Mouse (Mus musculus): ENCODE data around the gene Cfap74. TPM values are rescaled to one million over a fixed set of nuclear protein-coding genes. Genes with fewer than 3 reads are reported as not detected.
"Not testable (repeated sequence)": the region's sequence is repeated elsewhere in the genome, so short reads cannot be mapped to it uniquely, and the experiment has no call there.

Gene Cfap74
- polyA plus RNA-seq, 1 experiment: 21.9 TPM

GRCm38 (mm10) chr4:155397511-155398221 is 11.3 kb upstream of the Cfap74 start, which contains the start of gene Gabrd:
TSS of gene Gabrd (minus strand) at chr4:155398112.
- peaks cover 5% of the 10 kb centered on the region for H3K4me1 ChIP-seq (ENCODE audit: control insufficient read depth, insufficient read depth, low read length)
- TF ChIP-seq POLR2A (IDR thresholded peaks at IDR 0.05; ENCODE audit: extremely low read depth, insufficient read depth, low read length) (peak; percentile 54; the same call in 1 of the 2 replicates), CTCF (IDR thresholded peaks at IDR 0.05; ENCODE audit: extremely low read depth, insufficient read depth, low read length) (no peak)
- peak within 1 kb of the TSS; percentile 53 for H3K27ac ChIP-seq (ENCODE audit: insufficient read depth, low read length)
- peak within 1 kb of the TSS; percentile 96 for H3K4me3 ChIP-seq (ENCODE audit: insufficient read depth, low read length)

- Histone ChIP-seq H3K4me3 (ENCODE audit: insufficient read depth, low read length) (peak overlapping the region; percentile 96), H3K27ac (ENCODE audit: insufficient read depth, low read length) (no peak overlapping the region), H3K4me1 (ENCODE audit: control insufficient read depth, insufficient read depth, low read length) (peaks cover 5% of the 10 kb centered on the region)
- TF ChIP-seq CTCF (IDR thresholded peaks at IDR 0.05; ENCODE audit: extremely low read depth, insufficient read depth, low read length): no peak
- TF ChIP-seq POLR2A (IDR thresholded peaks at IDR 0.05; ENCODE audit: extremely low read depth, insufficient read depth, low read length): no peak
Measured at GRCm38 (mm10) chr4:155398222-155398540, 10.8 kb upstream of the Cfap74 start.

- Histone ChIP-seq H3K4me1 (ENCODE audit: control insufficient read depth, insufficient read depth, low read length) (0 out of 2 replicates have a peak, but pooled peaks cover 1% of the 10 kb centered on the region), H3K4me3 (ENCODE audit: insufficient read depth, low read length) (no peak overlapping the region), H3K27ac (ENCODE audit: insufficient read depth, low read length) (no peak overlapping the region)
- TF ChIP-seq POLR2A (IDR thresholded peaks at IDR 0.05; ENCODE audit: extremely low read depth, insufficient read depth, low read length) (no peak), CTCF (IDR thresholded peaks at IDR 0.05; ENCODE audit: extremely low read depth, insufficient read depth, low read length) (no peak)
Measured at GRCm38 (mm10) chr4:155401121-155401520, 7.9 kb upstream of the Cfap74 start.

- TF ChIP-seq POLR2A (IDR thresholded peaks at IDR 0.05; ENCODE audit: extremely low read depth, insufficient read depth, low read length) (no peak), CTCF (IDR thresholded peaks at IDR 0.05; ENCODE audit: extremely low read depth, insufficient read depth, low read length) (no peak)
Measured at GRCm38 (mm10) chr4:155402489-155402888, 6.5 kb upstream of the Cfap74 start.

GRCm38 (mm10) chr4:155408695-155409057 is 314 bp upstream of the Cfap74 start:
- TF ChIP-seq CTCF (IDR thresholded peaks at IDR 0.05; ENCODE audit: extremely low read depth, insufficient read depth, low read length) (peak; percentile 28; the same call in 1 of the 2 replicates), POLR2A (IDR thresholded peaks at IDR 0.05; ENCODE audit: extremely low read depth, insufficient read depth, low read length) (no peak)
- Histone ChIP-seq H3K4me1 (ENCODE audit: control insufficient read depth, insufficient read depth, low read length) (no peaks in the 10 kb centered on the region), H3K4me3 (ENCODE audit: insufficient read depth, low read length) (peak overlapping the region; percentile 44), H3K27ac (ENCODE audit: insufficient read depth, low read length) (no peak overlapping the region)

More at GRCm38 (mm10) chr4:155402489-155402888, 6.5 kb upstream of the Cfap74 start:
- Histone ChIP-seq H3K4me1 (ENCODE audit: control insufficient read depth, insufficient read depth, low read length) (0 out of 2 replicates have a peak, but pooled peaks cover 1% of the 10 kb centered on the region), H3K27ac (ENCODE audit: insufficient read depth, low read length) (no peak overlapping the region), H3K4me3 (ENCODE audit: insufficient read depth, low read length) (no peak overlapping the region)

- Histone ChIP-seq H3K4me1 (ENCODE audit: control insufficient read depth, insufficient read depth, low read length) (no peaks in the 10 kb centered on the region), H3K4me3 (ENCODE audit: insufficient read depth, low read length) (no peak overlapping the region), H3K27ac (ENCODE audit: insufficient read depth, low read length) (no peak overlapping the region)
- TF ChIP-seq POLR2A (IDR thresholded peaks at IDR 0.05; ENCODE audit: extremely low read depth, insufficient read depth, low read length): no peak
- TF ChIP-seq CTCF (IDR thresholded peaks at IDR 0.05; ENCODE audit: extremely low read depth, insufficient read depth, low read length): no peak
Measured at GRCm38 (mm10) chr4:155412124-155412523, 3.1 kb downstream of the Cfap74 start.

GRCm38 (mm10) chr4:155413641-155414335 is 4.8 kb downstream of the Cfap74 start:
- Histone ChIP-seq H3K27ac (ENCODE audit: insufficient read depth, low read length) (no peak overlapping the region), H3K4me3 (ENCODE audit: insufficient read depth, low read length) (no peak overlapping the region), H3K4me1 (ENCODE audit: control insufficient read depth, insufficient read depth, low read length) (no peaks in the 10 kb centered on the region)
- TF ChIP-seq POLR2A (IDR thresholded peaks at IDR 0.05; ENCODE audit: extremely low read depth, insufficient read depth, low read length): no peak
- TF ChIP-seq CTCF (IDR thresholded peaks at IDR 0.05; ENCODE audit: extremely low read depth, insufficient read depth, low read length): no peak

- H3K4me1 ChIP-seq (ENCODE audit: control insufficient read depth, insufficient read depth, low read length): no peaks in the 10 kb centered on the region
- H3K27ac ChIP-seq (ENCODE audit: insufficient read depth, low read length): no peak overlapping the region
- H3K4me3 ChIP-seq (ENCODE audit: insufficient read depth, low read length): no peak overlapping the region
- TF ChIP-seq CTCF (IDR thresholded peaks at IDR 0.05; ENCODE audit: extremely low read depth, insufficient read depth, low read length) (no peak), POLR2A (IDR thresholded peaks at IDR 0.05; ENCODE audit: extremely low read depth, insufficient read depth, low read length) (no peak)
Measured at GRCm38 (mm10) chr4:155414656-155415235, 5.8 kb downstream of the Cfap74 start.

GRCm38 (mm10) chr4:155420137-155420536 is 11.1 kb downstream of the Cfap74 start:
- TF ChIP-seq CTCF (IDR thresholded peaks at IDR 0.05; ENCODE audit: extremely low read depth, insufficient read depth, low read length) (no peak), POLR2A (IDR thresholded peaks at IDR 0.05; ENCODE audit: extremely low read depth, insufficient read depth, low read length) (no peak)
- no peak overlapping the region for H3K27ac ChIP-seq (ENCODE audit: insufficient read depth, low read length)
- no peak overlapping the region for H3K4me3 ChIP-seq (ENCODE audit: insufficient read depth, low read length)
- no peaks in the 10 kb centered on the region for H3K4me1 ChIP-seq (ENCODE audit: control insufficient read depth, insufficient read depth, low read length)

- not testable (repeated sequence) for H3K27ac ChIP-seq (ENCODE audit: insufficient read depth, low read length); H3K4me1 ChIP-seq (ENCODE audit: control insufficient read depth, insufficient read depth, low read length); H3K4me3 ChIP-seq (ENCODE audit: insufficient read depth, low read length)
Measured at GRCm38 (mm10) chr4:155421412-155422370, 12.7 kb downstream of the Cfap74 start.
